In the genomic region with DNA sequence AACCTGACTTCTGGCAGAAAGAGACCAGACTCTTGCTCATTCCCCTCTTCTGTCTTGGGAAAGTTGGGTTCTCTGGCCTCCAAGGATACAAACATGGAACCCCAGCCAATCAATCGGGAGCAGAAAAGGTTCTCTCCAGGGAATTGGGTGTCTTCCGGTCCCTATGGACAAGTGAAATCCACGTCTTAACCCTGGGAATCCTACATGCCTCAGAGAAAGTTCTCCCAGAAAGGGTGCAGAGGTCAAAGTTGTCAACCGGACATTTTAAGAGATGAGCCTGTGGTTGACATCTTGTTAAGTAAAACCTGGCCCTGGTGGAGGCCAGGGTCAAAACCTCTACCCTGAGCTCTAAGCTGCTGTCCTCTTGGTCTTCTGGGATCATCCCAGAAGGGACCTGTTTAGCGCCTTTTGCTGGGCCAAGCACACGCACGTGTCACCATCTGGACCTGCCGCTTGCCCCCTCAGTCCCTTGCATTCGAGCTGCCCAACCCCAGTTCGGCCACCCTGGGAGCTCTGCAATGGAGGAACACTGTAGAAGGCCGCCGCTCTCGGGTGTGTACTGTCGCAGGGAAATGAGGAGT, we compare ENCODE assay signal across 8 mouse cellular contexts. TPM values are rescaled to one million over a fixed set of nuclear protein-coding genes. Genes with fewer than 3 reads are reported as not detected.
DNase-seq lines count a peak whose midpoint lies in the region; ATAC-seq and TF ChIP-seq lines count a peak whose summit lies in the region.

No protein-coding gene starts in this region.

- H3K9ac ChIP-seq in forebrain, embryonic 14.5 days (ENCODE audit: low read length) = peak overlapping the region; percentile 82
- no peak overlapping the region for H3K9ac ChIP-seq in liver, embryonic 14.5 days (replicated peaks)
- no peak overlapping the region for H3K9ac ChIP-seq in stomach, postnatal 0 days (ENCODE audit: low read length)

- H3K4me2 ChIP-seq in forebrain, embryonic 14.5 days (ENCODE audit: low read length) = peak overlapping the region; percentile 99
- peak overlapping the region; percentile 62 for H3K4me2 ChIP-seq in liver, embryonic 14.5 days (ENCODE audit: low read depth)
- peak overlapping the region; percentile 97 for H3K4me2 ChIP-seq in stomach, postnatal 0 days (replicated peaks; ENCODE audit: low read depth)

- H3K4me1 ChIP-seq in lung, adult 2 months (ENCODE audit: control insufficient read depth, insufficient read depth, low read length) = no peaks in the 10 kb centered on the region
- H3K4me1 ChIP-seq in forebrain, embryonic 14.5 days (ENCODE audit: control insufficient read depth, insufficient read depth, low read length) = peaks cover 12% of the 10 kb centered on the region; the same call in 1 of the 2 replicates
- no peaks in the 10 kb centered on the region for H3K4me1 ChIP-seq in liver, embryonic 14.5 days (replicated peaks; ENCODE audit: control insufficient read depth in 2 of 2, insufficient read depth in 2 of 2, low read length in 1 of 2)
- no peaks in the 10 kb centered on the region; the same call in 1 of the 2 replicates for H3K4me1 ChIP-seq in stomach, postnatal 0 days (replicated peaks; ENCODE audit: control insufficient read depth, insufficient read depth)

- no peak for DNase-seq in lung, adult 2 months
- no peak for DNase-seq in lung, postnatal 10 days
- no peak for DNase-seq in forebrain, embryonic 14.5 days (ENCODE audit: low spot score)
- no peak for DNase-seq in liver, embryonic 14.5 days (ENCODE audit: low read depth in 3 of 3, low spot score in 3 of 3)
- no peak for DNase-seq in stomach, postnatal 0 days (ENCODE audit: low spot score)
- no peak for DNase-seq in yolk sac, embryonic 10.5 days (ENCODE audit: low spot score)
- DNase-seq in layer of hippocampus, adult 9-10 months (ENCODE audit: low spot score) = no peak
- no peak for DNase-seq in kidney, postnatal 14 days

- TF ChIP-seq POLR2A in lung, adult 2 months (IDR thresholded peaks at IDR 0.05; ENCODE audit: borderline replicate concordance, extremely low read depth, low read depth, low read length) = no peak

- TF ChIP-seq EP300 in liver, embryonic 14.5 days (IDR thresholded peaks at IDR 0.05; ENCODE audit: low read depth) = no peak
- no peak for TF ChIP-seq EP300 in stomach, postnatal 0 days (optimal IDR thresholded peaks at IDR 0.05)

- no peaks in the 10 kb centered on the region for H3K9me3 ChIP-seq in forebrain, embryonic 14.5 days (replicated peaks; ENCODE audit: control insufficient read depth, low read length)
- H3K9me3 ChIP-seq in liver, embryonic 14.5 days (ENCODE audit: control insufficient read depth, low read length) = no peaks in the 10 kb centered on the region
- H3K9me3 ChIP-seq in stomach, postnatal 0 days (ENCODE audit: control insufficient read depth, low read length) = no peaks in the 10 kb centered on the region

- ATAC-seq in forebrain, embryonic 14.5 days = no peak
- no peak for ATAC-seq in liver, embryonic 14.5 days (ENCODE audit: insufficient read depth)
- no peak for ATAC-seq in stomach, postnatal 0 days (ENCODE audit: low FRiP score, low TSS enrichment)

- H3K27me3 ChIP-seq in forebrain, embryonic 14.5 days (replicated peaks; ENCODE audit: control insufficient read depth, insufficient read depth, low read length) = peaks cover 13% of the 10 kb centered on the region
- H3K27me3 ChIP-seq in liver, embryonic 14.5 days (ENCODE audit: control insufficient read depth, insufficient read depth, low read length) = peaks cover 45% of the 10 kb centered on the region
- H3K27me3 ChIP-seq in stomach, postnatal 0 days (ENCODE audit: control insufficient read depth, insufficient read depth, low read length) = peaks cover 16% of the 10 kb centered on the region

- 16% methylated on average over 14 of the region's 14 CpGs for WGBS in lung, adult 2 months
- WGBS in forebrain, embryonic 14.5 days = 16% methylated on average over 14 of the region's 14 CpGs
- WGBS in liver, embryonic 14.5 days (ENCODE audit: insufficient replicate concordance) = 14% methylated on average over 14 of the region's 14 CpGs
- 17% methylated on average over 14 of the region's 14 CpGs for WGBS in stomach, postnatal 0 days

- peak overlapping the region; percentile 72 for H3K4me3 ChIP-seq in lung, adult 2 months (replicated peaks; ENCODE audit: extremely low read depth, low read depth, low read length)
- peak overlapping the region; percentile 70 for H3K4me3 ChIP-seq in forebrain, embryonic 14.5 days (ENCODE audit: low read depth, low read length)
- H3K4me3 ChIP-seq in liver, embryonic 14.5 days (ENCODE audit: insufficient read depth in 1 of 2, low read depth in 2 of 2, low read length in 2 of 2) = peak overlapping the region in 1 of 2 experiments; percentile 54; a peak in 2 of 4 replicates
- H3K4me3 ChIP-seq in stomach, postnatal 0 days (ENCODE audit: low read depth, low read length) = peak overlapping the region; percentile 64

- H3K27ac ChIP-seq in forebrain, embryonic 14.5 days (ENCODE audit: low read depth, low read length) = no peak overlapping the region
- no peak overlapping the region for H3K27ac ChIP-seq in liver, embryonic 14.5 days
- no peak overlapping the region for H3K27ac ChIP-seq in stomach, postnatal 0 days (replicated peaks)

- H3K36me3 ChIP-seq in forebrain, embryonic 14.5 days (ENCODE audit: control insufficient read depth, insufficient read depth, low read length) = no peaks in the 10 kb centered on the region
- no peaks in the 10 kb centered on the region for H3K36me3 ChIP-seq in liver, embryonic 14.5 days (replicated peaks; ENCODE audit: control insufficient read depth, insufficient read depth, low read depth)
- H3K36me3 ChIP-seq in stomach, postnatal 0 days (ENCODE audit: control insufficient read depth, insufficient read depth, low read length) = no peaks in the 10 kb centered on the region

- TF ChIP-seq CTCF in lung, adult 2 months (IDR thresholded peaks at IDR 0.05; ENCODE audit: insufficient read depth, low read length) = no peak
- no peak for TF ChIP-seq CTCF in liver, embryonic 14.5 days (IDR thresholded peaks at IDR 0.05; ENCODE audit: low read depth)
- TF ChIP-seq CTCF in stomach, postnatal 0 days (IDR thresholded peaks at IDR 0.05; ENCODE audit: low read depth) = no peak

RNA-seq across cellular contexts. Expression of a gene that starts 1.9 kb away (rescaled TPM):
- 7.2 and 8.4 TPM in 2 replicates for polyA plus RNA-seq in lung, adult 2 months (2012; rRNA removed)
- 24.2 and 33.5 TPM in 2 replicates for polyA plus RNA-seq in forebrain, embryonic 14.5 days (2014; fragmentation: Nextera tagmentation; extraction: Ambion mirVana)
- 0.68 and 0.96 TPM in 2 replicates for polyA plus RNA-seq in liver, embryonic 14.5 days (2012; rRNA removed)
- 0.74 and 1.2 TPM in 2 replicates for polyA plus RNA-seq in liver, embryonic 14.5 days (2014; fragmentation: Nextera tagmentation; extraction: Ambion mirVana)
- 2.6 and 2.9 TPM in 2 replicates for polyA plus RNA-seq in stomach, postnatal 0 days (2015; fragmentation: Nextera tagmentation; extraction: Ambion mirVana)
